22 mouse cellular contexts compared by ENCODE assay signal in genomic region chr10:44646615-44647014, GRCm38 (mm10).
"Had no signal": no experiment of that assay in that cellular context is flagged by ENCODE, and none has a peak within 500 bp of the region (broad histone marks: within the 10 kb centered on the region; RNA-seq: fewer than 3 reads in every experiment).

No protein-coding gene starts in this region.

- H3K9ac ChIP-seq: heart, embryonic 13.5 days; heart, embryonic 15.5 days; hindbrain, embryonic 12.5 days; hindbrain, embryonic 14.5 days; intestine, embryonic 15.5 days; limb, embryonic 13.5 days; limb, embryonic 15.5 days had no signal

- DNase-seq: gastrocnemius, postnatal 10 days; gastrocnemius, postnatal 25 days; heart, adult 2 months; heart, postnatal 4 days; kidney, adult 18-20 months; kidney, adult 8-10 months; kidney, postnatal 25 days had no signal

- H3K9me3 ChIP-seq: heart, embryonic 13.5 days; heart, embryonic 15.5 days; hindbrain, embryonic 10.5 days; hindbrain, embryonic 12.5 days; intestine, embryonic 15.5 days; limb, embryonic 13.5 days; limb, embryonic 15.5 days had no signal

- H3K4me1 ChIP-seq: heart, embryonic 13.5 days; heart, embryonic 15.5 days; hindbrain, embryonic 10.5 days; hindbrain, embryonic 12.5 days; limb, embryonic 13.5 days had no signal

- H3K4me2 ChIP-seq: heart, embryonic 11.5 days; heart, embryonic 13.5 days; heart, embryonic 15.5 days; hindbrain, embryonic 12.5 days; hindbrain, embryonic 14.5 days; intestine, embryonic 15.5 days; limb, embryonic 13.5 days; limb, embryonic 15.5 days had no signal

- ATAC-seq: hindbrain, embryonic 16.5 days; inflammation-experienced regulatory T-cells, adult 6 months; intestine, embryonic 15.5 days; intestine, postnatal 0 days had no signal

- H3K27ac ChIP-seq: gastrocnemius, adult 2 months; heart, adult 2 months; heart, embryonic 13.5 days; heart, embryonic 15.5 days; hindbrain, embryonic 10.5 days; hindbrain, embryonic 12.5 days; hindbrain, embryonic 14.5 days; intestine, embryonic 15.5 days; layer of hippocampus, adult 2 months; left cerebral cortex, adult 2 months; limb, embryonic 13.5 days; limb, embryonic 15.5 days had no signal

- H3K4me3 ChIP-seq: gastrocnemius, adult 2 months; heart, adult 2 months; heart, embryonic 13.5 days; heart, embryonic 15.5 days; hindbrain, embryonic 10.5 days; hindbrain, embryonic 12.5 days; intestine, embryonic 15.5 days; layer of hippocampus, adult 2 months; left cerebral cortex, adult 2 months; limb, embryonic 13.5 days; limb, embryonic 15.5 days had no signal

- H3K36me3 ChIP-seq: heart, embryonic 13.5 days; heart, embryonic 15.5 days; hindbrain, embryonic 10.5 days; hindbrain, embryonic 12.5 days; intestine, embryonic 15.5 days; limb, embryonic 13.5 days; limb, embryonic 15.5 days had no signal

- H3K27me3 ChIP-seq: heart, embryonic 13.5 days; heart, embryonic 15.5 days; hindbrain, embryonic 12.5 days; intestine, embryonic 15.5 days; limb, embryonic 13.5 days; limb, embryonic 15.5 days had no signal
